In genomic region chr13:63337239-63337960, GRCm38 (mm10) we compare ENCODE assay signal across 12 mouse cellular contexts.
DNase-seq lines count a peak whose midpoint lies in the region; ATAC-seq lines count a peak whose summit lies in the region.
"Had no signal": no experiment of that assay in that cellular context is flagged by ENCODE, and none has a peak within 500 bp of the region (broad histone marks: within the 10 kb centered on the region; RNA-seq: fewer than 3 reads in every experiment).

No protein-coding gene starts in this region.

- DNase-seq in kidney, adult 9 months = no peak
- peak; percentile 74 for DNase-seq in retina, adult 2 months (ENCODE audit: low read depth, low spot score)
- no peak for DNase-seq in thymus, adult 18-20 months
- no peak for DNase-seq in heart, adult 8-10 months (ENCODE audit: low spot score)
- DNase-seq in heart, postnatal 36 days = no peak
- DNase-seq: gastrocnemius, postnatal 25 days; lung, embryonic 14.5 days; right cerebral cortex, postnatal 14 days; thymus, postnatal 25 days had no signal

- H3K9ac ChIP-seq in kidney, embryonic 16.5 days (replicated peaks; ENCODE audit: low read length) = no peak overlapping the region
- H3K9ac ChIP-seq in embryonic facial prominence, embryonic 15.5 days = no peak overlapping the region
- H3K9ac ChIP-seq in intestine, embryonic 15.5 days = no peak overlapping the region
- H3K9ac ChIP-seq: lung, embryonic 14.5 days had no signal

- intact Hi-C loops in heart, postnatal 36 days (cut with DNase I) = no loop called here

- peak; percentile 73 for ATAC-seq in kidney, embryonic 16.5 days (ENCODE audit: low FRiP score, low TSS enrichment)
- peak; percentile 39 for ATAC-seq in embryonic facial prominence, embryonic 15.5 days (ENCODE audit: insufficient number of reproducible peaks, low FRiP score, low TSS enrichment, low read depth)
- ATAC-seq in intestine, embryonic 15.5 days = peak; percentile 43

- H3K36me3 ChIP-seq in kidney, embryonic 16.5 days (ENCODE audit: insufficient read depth, low read length) = no peaks in the 10 kb centered on the region
- no peaks in the 10 kb centered on the region for H3K36me3 ChIP-seq in embryonic facial prominence, embryonic 15.5 days
- H3K36me3 ChIP-seq in intestine, embryonic 15.5 days = no peaks in the 10 kb centered on the region

- 16% methylated on average over 8 of the region's 8 CpGs for WGBS in kidney, embryonic 16.5 days
- 29% methylated on average over 8 of the region's 8 CpGs for WGBS in embryonic facial prominence, embryonic 15.5 days
- 65% methylated on average over 8 of the region's 8 CpGs for WGBS in intestine, embryonic 15.5 days

- H3K4me3 ChIP-seq in kidney, embryonic 16.5 days (ENCODE audit: low read length) = no peak overlapping the region
- no peak overlapping the region for H3K4me3 ChIP-seq in embryonic facial prominence, embryonic 15.5 days (replicated peaks)
- H3K4me3 ChIP-seq in intestine, embryonic 15.5 days (replicated peaks) = no peak overlapping the region

- no peak overlapping the region for H3K27ac ChIP-seq in kidney, embryonic 16.5 days (ENCODE audit: low read length)
- H3K27ac ChIP-seq in embryonic facial prominence, embryonic 15.5 days (replicated peaks) = peak overlapping the region; percentile 51; the same call in 1 of the 2 replicates
- no peak overlapping the region for H3K27ac ChIP-seq in intestine, embryonic 15.5 days

- peaks cover 23% of the 10 kb centered on the region for H3K4me1 ChIP-seq in kidney, embryonic 16.5 days (ENCODE audit: insufficient read depth, low read length)
- H3K4me1 ChIP-seq in embryonic facial prominence, embryonic 15.5 days = peaks cover 31% of the 10 kb centered on the region
- 0 out of 2 replicates have a peak, but pooled peaks cover 7% of the 10 kb centered on the region for H3K4me1 ChIP-seq in intestine, embryonic 15.5 days (replicated peaks)

- no peaks in the 10 kb centered on the region for H3K27me3 ChIP-seq in kidney, embryonic 16.5 days (ENCODE audit: insufficient read depth, low read length)
- H3K27me3 ChIP-seq in embryonic facial prominence, embryonic 15.5 days = no peaks in the 10 kb centered on the region
- no peaks in the 10 kb centered on the region for H3K27me3 ChIP-seq in intestine, embryonic 15.5 days (replicated peaks)

- no peaks in the 10 kb centered on the region for H3K9me3 ChIP-seq in kidney, embryonic 16.5 days (ENCODE audit: low read length)
- H3K9me3 ChIP-seq in embryonic facial prominence, embryonic 15.5 days (replicated peaks) = no peaks in the 10 kb centered on the region
- H3K9me3 ChIP-seq in intestine, embryonic 15.5 days = no peaks in the 10 kb centered on the region

- H3K4me2 ChIP-seq in kidney, embryonic 16.5 days (replicated peaks; ENCODE audit: low read depth, low read length) = no peak overlapping the region
- H3K4me2 ChIP-seq in embryonic facial prominence, embryonic 15.5 days (replicated peaks) = no peak overlapping the region
- no peak overlapping the region for H3K4me2 ChIP-seq in intestine, embryonic 15.5 days (replicated peaks)
- H3K4me2 ChIP-seq: lung, embryonic 14.5 days had no signal
